Mouse (Mus musculus): Measurements from ENCODE around the gene P2ry10b. TPM values are rescaled to one million over a fixed set of nuclear protein-coding genes. Genes with fewer than 3 reads are reported as not detected.

P2ry10b gene
- polyA plus RNA-seq, 1 experiment from 2014 or later, result 1.3 TPM

GRCm38 (mm10) chrX:107169128-107169527 lies 20.4 kb downstream of the P2ry10b start:
- ATAC-seq (ENCODE audit: insufficient number of reproducible peaks, insufficient read depth, low FRiP score, low TSS enrichment, low read depth), result no peak
- Histone ChIP-seq H3K9me3 (no peaks in the 10 kb centered on the region), H3K27me3 (no peaks in the 10 kb centered on the region), H3K4me2 (no peak overlapping the region), H3K36me3 (no peaks in the 10 kb centered on the region), H3K9ac (replicated peaks) (no peak overlapping the region), H3K4me3 (replicated peaks) (no peak overlapping the region), H3K4me1 (replicated peaks) (no peaks in the 10 kb centered on the region), H3K27ac (no peak overlapping the region)

- Histone ChIP-seq H3K4me3 (replicated peaks) (no peak overlapping the region), H3K27me3 (no peaks in the 10 kb centered on the region; the same call in 1 of the 2 replicates), H3K27ac (no peak overlapping the region), H3K9me3 (no peaks in the 10 kb centered on the region), H3K36me3 (no peaks in the 10 kb centered on the region), H3K4me1 (replicated peaks) (no peaks in the 10 kb centered on the region), H3K4me2 (no peak overlapping the region), H3K9ac (replicated peaks) (no peak overlapping the region)
- ATAC-seq (ENCODE audit: insufficient number of reproducible peaks, insufficient read depth, low FRiP score, low TSS enrichment, low read depth), result no peak
- WGBS, result 33% methylated on average over 1 of the region's 1 CpGs
Observed at GRCm38 (mm10) chrX:107178742-107179141, 30.0 kb downstream of the P2ry10b start.

GRCm38 (mm10) chrX:107217577-107218090 lies 68.9 kb downstream of the P2ry10b start:
- no peaks in the 10 kb centered on the region for H3K9me3 ChIP-seq
- 69% methylated on average over 2 of the region's 2 CpGs for WGBS
- no peak overlapping the region for H3K9ac ChIP-seq (replicated peaks)
- H3K36me3 ChIP-seq, result no peaks in the 10 kb centered on the region
- no peak for ATAC-seq (ENCODE audit: insufficient number of reproducible peaks, insufficient read depth, low FRiP score, low TSS enrichment, low read depth)
- no peak overlapping the region for H3K4me2 ChIP-seq
- H3K4me3 ChIP-seq (replicated peaks), result no peak overlapping the region
- no peaks in the 10 kb centered on the region for H3K4me1 ChIP-seq (replicated peaks)
- H3K27me3 ChIP-seq, result no peaks in the 10 kb centered on the region
- no peak overlapping the region for H3K27ac ChIP-seq

Other genes starting within 250 kb of the P2ry10b start
- gene Lpar4, start 228.3 kb upstream of the P2ry10b start, polyA plus RNA-seq (2016; fragmentation: Nextera tagmentation; extraction: Ambion mirVana), result 33.7 and 34.3 TPM in 2 replicates
- gene P2ry10, start 60.4 kb upstream of the P2ry10b start, polyA plus RNA-seq (2016; fragmentation: Nextera tagmentation; extraction: Ambion mirVana), result not detected in 2 replicates
- gene Gpr174, start 107.0 kb downstream of the P2ry10b start, polyA plus RNA-seq (2016; fragmentation: Nextera tagmentation; extraction: Ambion mirVana), result not detected in 2 replicates